Mouse (Mus musculus) monocyte, adult 5-6 weeks (primary cell): ENCODE results near the gene Pex16. TPM values are rescaled to one million over a fixed set of nuclear protein-coding genes. Genes with fewer than 3 reads are reported as not detected.

ENCODE experiments used
- total RNA-seq: library from RNA; stranded (forward); fragments of 200-1000, 200-491, 200-594 nt; gene quantifications from 3 replicates; pipeline ENCODE4 v1.2.3, GENCODE M21; 2017

The Pex16 gene
- total RNA-seq, 1 experiment from 2014 or later = 17.0 TPM

Other genes starting within 250 kb of the Pex16 start
- gene Large2, start 193 bp downstream of the Pex16 start, total RNA-seq = not detected in 3 replicates
- gene 1700029I15Rik, start 7.9 kb downstream of the Pex16 start, total RNA-seq = 1.6 to 6.7 TPM (median 4.8 TPM) in 3 replicates
- not detected in 3 replicates for gene Mapk8ip1, start 26.6 kb downstream of the Pex16 start, total RNA-seq
- 4.2 to 10.6 TPM (median 7.3 TPM) in 3 replicates for gene Cry2, start 59.4 kb downstream of the Pex16 start, total RNA-seq
- gene Slc35c1, start 85.9 kb downstream of the Pex16 start, total RNA-seq = 9.0 to 24.2 TPM (median 15.1 TPM) in 3 replicates
- 0.19 to 0.86 TPM (median 0.21 TPM) in 3 replicates for gene Chst1, start 225.0 kb downstream of the Pex16 start, total RNA-seq